Mouse (Mus musculus) olfactory bulb, adult 2 months (tissue): ENCODE measurements around the gene Vim.

Source experiments
- CTCF ChIP-seq: fragments of 200-500 bp; IDR thresholded peaks from 2 replicates; pipeline ENCODE4 v1.5.1; 2012; ENCODE audit warnings: low read depth, mild to moderate bottlenecking, low read length, moderate library complexity; ENCODE audit not compliant: insufficient read depth
- POLR2A ChIP-seq: fragments of 200-500 bp; IDR thresholded peaks from 2 replicates; pipeline ENCODE4 v1.6.1; 2012; ENCODE audit warnings: mild to moderate bottlenecking, low read depth, low read length, moderate library complexity; ENCODE audit not compliant: insufficient read depth

- TF ChIP-seq CTCF (no peak), POLR2A (no peak)
These were observed 13.3 kb upstream of the Vim start for GRCm38 (mm10) chr2:13560396-13560795.
